Mouse (Mus musculus) bone marrow macrophage, adult 2 months (primary cell): Measurements from ENCODE around the gene Olfr641. TPM values are rescaled to one million over a fixed set of nuclear protein-coding genes. Genes with fewer than 3 reads are reported as not detected.

Experiments used
- H3K27ac ChIP-seq: 2 replicates; pipeline ENCODE4 v1.5.1; 2012; ENCODE audit warnings: low read depth, low read length; ENCODE audit not compliant: insufficient read depth
- H3K4me1 ChIP-seq: 2 replicates; pipeline ENCODE4 v1.6.1; 2012; ENCODE audit warnings: low read length; ENCODE audit not compliant: control insufficient read depth, insufficient read depth
- H3K4me3 ChIP-seq: 2 replicates; pipeline ENCODE4 v1.5.1; 2012; ENCODE audit warnings: mild to moderate bottlenecking, low read length, moderate library complexity; ENCODE audit not compliant: insufficient read depth
- CTCF ChIP-seq: IDR thresholded peaks from 2 replicates; pipeline ENCODE4 v1.5.1; 2012; ENCODE audit warnings: low read depth, mild to moderate bottlenecking, low read length, moderate library complexity
- POLR2A ChIP-seq: IDR thresholded peaks from 2 replicates; pipeline ENCODE4 v1.6.1; 2012; ENCODE audit warnings: mild to moderate bottlenecking, low read depth, low read length, borderline replicate concordance
- polyA plus RNA-seq: library from polyadenylated mRNA; stranded (reverse); fragments of >200 nt; gene quantifications from 2 replicates; pipeline ENCODE4 v1.2.4, GENCODE M21; 2012; ENCODE audit not compliant: missing spikeins, insufficient read depth, insufficient read length

The Olfr641 gene
- polyA plus RNA-seq, 1 experiment, result not detected

GRCm38 (mm10) chr7:104059215-104059614 is 24.0 kb downstream of the Olfr641 start:
- TF ChIP-seq CTCF, result no peak
- TF ChIP-seq POLR2A, result no peak
- Histone ChIP-seq H3K4me1 (no peaks in the 10 kb centered on the region), H3K27ac (no peak overlapping the region), H3K4me3 (no peak overlapping the region)

GRCm38 (mm10) chr7:104061345-104061744 is 26.1 kb downstream of the Olfr641 start, which contains the start of gene 4930516K23Rik:
TSS of gene 4930516K23Rik (minus strand) at chr7:104061445.
- TF ChIP-seq CTCF (no peak), POLR2A (no peak)
- Histone ChIP-seq H3K4me1 (no peaks in the 10 kb centered on the region), H3K4me3 (no peak within 1 kb of the TSS), H3K27ac (no peak within 1 kb of the TSS)

- H3K4me1 ChIP-seq, result no peaks in the 10 kb centered on the region
- no peak within 1 kb of the TSS for H3K4me3 ChIP-seq
- no peak within 1 kb of the TSS for H3K27ac ChIP-seq
- no peak for TF ChIP-seq POLR2A
- no peak for TF ChIP-seq CTCF
These were observed 36.5 kb downstream of the Olfr641 start, which contains the start of gene Olfr644 for GRCm38 (mm10) chr7:104071769-104072168. TSS of gene Olfr644 (minus strand) at chr7:104071869.

GRCm38 (mm10) chr7:104085365-104085764 is 50.1 kb downstream of the Olfr641 start, which contains the start of gene Olfr645:
TSS of gene Olfr645 (minus strand) at chr7:104085465.
- Histone ChIP-seq H3K4me3 (no peak within 1 kb of the TSS), H3K4me1 (no peaks in the 10 kb centered on the region), H3K27ac (no peak within 1 kb of the TSS)
- TF ChIP-seq CTCF, result no peak
- TF ChIP-seq POLR2A, result no peak

Other genes starting within 250 kb of the Olfr641 start
- gene Olfr67, start 243.6 kb upstream of the Olfr641 start, polyA plus RNA-seq, result not detected in 2 replicates
- not detected in 2 replicates for gene Hbb-bt, start 221.4 kb upstream of the Olfr641 start, polyA plus RNA-seq
- not detected in 2 replicates for gene Hbb-bs, start 207.3 kb upstream of the Olfr641 start, polyA plus RNA-seq
- gene Hbb-bh2, start 194.9 kb upstream of the Olfr641 start, polyA plus RNA-seq, result not detected in 2 replicates
- gene Hbb-bh1, start 192.3 kb upstream of the Olfr641 start, polyA plus RNA-seq, result not detected in 2 replicates
- not detected in 2 replicates for gene Hbb-y, start 182.2 kb upstream of the Olfr641 start, polyA plus RNA-seq
- gene Olfr66, start 149.2 kb upstream of the Olfr641 start, polyA plus RNA-seq, result not detected in 2 replicates
- gene Olfr64, start 141.0 kb upstream of the Olfr641 start, polyA plus RNA-seq, result not detected in 2 replicates
- gene Olfr65, start 132.0 kb upstream of the Olfr641 start, polyA plus RNA-seq, result not detected in 2 replicates
- gene Olfr631, start 106.6 kb upstream of the Olfr641 start, polyA plus RNA-seq, result not detected in 2 replicates
- not detected in 2 replicates for gene Olfr632, start 101.1 kb upstream of the Olfr641 start, polyA plus RNA-seq
- gene Olfr633, start 91.0 kb upstream of the Olfr641 start, polyA plus RNA-seq, result not detected in 2 replicates
- 0.13 TPM in 1 of 2 replicates, not detected in the other for gene Olfr635, start 64.3 kb upstream of the Olfr641 start, polyA plus RNA-seq
- not detected in 2 replicates for gene Olfr638, start 36.7 kb upstream of the Olfr641 start, polyA plus RNA-seq
- 0.12 TPM in 1 of 2 replicates, not detected in the other for gene Olfr639, start 18.1 kb upstream of the Olfr641 start, polyA plus RNA-seq
- not detected in 2 replicates for gene Olfr640, start 9.9 kb upstream of the Olfr641 start, polyA plus RNA-seq
- 0.17 TPM in 1 of 2 replicates, not detected in the other for gene Olfr642, start 17.2 kb downstream of the Olfr641 start, polyA plus RNA-seq
- not detected in 2 replicates for gene 4930516K23Rik, start 26.0 kb downstream of the Olfr641 start, polyA plus RNA-seq
- not detected in 2 replicates for gene Olfr644, start 36.4 kb downstream of the Olfr641 start, polyA plus RNA-seq
- gene Olfr645, start 50.0 kb downstream of the Olfr641 start, polyA plus RNA-seq, result not detected in 2 replicates
- not detected in 2 replicates for gene Olfr646, start 69.4 kb downstream of the Olfr641 start, polyA plus RNA-seq
- gene Ubqln5, start 94.4 kb downstream of the Olfr641 start, polyA plus RNA-seq, result not detected in 2 replicates
- not detected in 2 replicates for gene Olfr643, start 102.0 kb downstream of the Olfr641 start, polyA plus RNA-seq
- gene Ubqln3, start 107.8 kb downstream of the Olfr641 start, polyA plus RNA-seq, result not detected in 2 replicates
- not detected in 2 replicates for gene Ubqlnl, start 115.1 kb downstream of the Olfr641 start, polyA plus RNA-seq
- gene Olfm5, start 129.4 kb downstream of the Olfr641 start, polyA plus RNA-seq, result not detected in 2 replicates
- gene Olfr648, start 147.9 kb downstream of the Olfr641 start, polyA plus RNA-seq, result not detected in 2 replicates
- not detected in 2 replicates for gene Olfr649, start 160.5 kb downstream of the Olfr641 start, polyA plus RNA-seq
- gene Trim6, start 183.3 kb downstream of the Olfr641 start, polyA plus RNA-seq, result 1.7 and 3.0 TPM in 2 replicates
- gene Trim34a, start 209.0 kb downstream of the Olfr641 start, polyA plus RNA-seq, result 50.1 and 53.9 TPM in 2 replicates